Mouse (Mus musculus) cerebellum, postnatal 10 days (tissue): Measurements from ENCODE around the gene Uvrag.

ENCODE experiments used
- DNase-seq, 2 experiments: peaks; one replicate each; pipeline ENCODE4 v3.0.0; 2021; ENCODE audit warnings: mixed read lengths in 2 of 2

Gene Uvrag

GRCm38 (mm10) chr7:99052471-99053241 is 88.3 kb downstream of the Uvrag start:
- peak; percentile 21 to 37 for DNase-seq

GRCm38 (mm10) chr7:99050882-99051281 is 90.1 kb downstream of the Uvrag start:
- peak; percentile 35 to 39 for DNase-seq

- DNase-seq, result no peak
Observed at GRCm38 (mm10) chr7:99049897-99050296, 91.0 kb downstream of the Uvrag start.

- DNase-seq, result no peak
Observed at GRCm38 (mm10) chr7:99046545-99047206, 94.3 kb downstream of the Uvrag start.

- no peak for DNase-seq
Observed at GRCm38 (mm10) chr7:99045525-99045924, 95.4 kb downstream of the Uvrag start.

GRCm38 (mm10) chr7:99043923-99044322 is 97.0 kb downstream of the Uvrag start:
- DNase-seq, result no peak

GRCm38 (mm10) chr7:99043322-99043721 is 97.6 kb downstream of the Uvrag start:
- DNase-seq, result no peak

GRCm38 (mm10) chr7:99041818-99042217 is 99.1 kb downstream of the Uvrag start:
- no peak for DNase-seq

GRCm38 (mm10) chr7:99039912-99040311 is 101.0 kb downstream of the Uvrag start:
- no peak for DNase-seq

GRCm38 (mm10) chr7:99036284-99036683 is 104.7 kb downstream of the Uvrag start:
- DNase-seq, result no peak

- DNase-seq, result no peak
Observed at GRCm38 (mm10) chr7:99034909-99035308, 106.0 kb downstream of the Uvrag start.

- DNase-seq, result no peak
Observed at GRCm38 (mm10) chr7:99033838-99034237, 107.1 kb downstream of the Uvrag start.

- no peak for DNase-seq
Observed at GRCm38 (mm10) chr7:99033314-99033713, 107.6 kb downstream of the Uvrag start.

GRCm38 (mm10) chr7:99032051-99032450 is 108.9 kb downstream of the Uvrag start:
- DNase-seq, result no peak

- DNase-seq, result no peak
Observed at GRCm38 (mm10) chr7:99028108-99028507, 112.8 kb downstream of the Uvrag start.

- no peak for DNase-seq
Observed at GRCm38 (mm10) chr7:99027185-99027584, 113.8 kb downstream of the Uvrag start.

- peak; percentile 18 to 32 for DNase-seq
Observed at GRCm38 (mm10) chr7:99025989-99026388, 115.0 kb downstream of the Uvrag start.

GRCm38 (mm10) chr7:99025265-99025664 is 115.7 kb downstream of the Uvrag start:
- peak; percentile 21 to 27 for DNase-seq

- no peak for DNase-seq
Observed at GRCm38 (mm10) chr7:99024791-99025190, 116.2 kb downstream of the Uvrag start.

- DNase-seq, result no peak
Observed at GRCm38 (mm10) chr7:99023931-99024330, 117.0 kb downstream of the Uvrag start.

GRCm38 (mm10) chr7:99021277-99021676 is 119.7 kb downstream of the Uvrag start:
- peak; percentile 21 to 23 for DNase-seq

GRCm38 (mm10) chr7:99020353-99020752 is 120.6 kb downstream of the Uvrag start:
- peak; percentile 15 to 20 for DNase-seq

- DNase-seq, result no peak
Observed at GRCm38 (mm10) chr7:99017224-99017844, 123.6 kb downstream of the Uvrag start.

GRCm38 (mm10) chr7:99015914-99016313 is 125.0 kb downstream of the Uvrag start:
- DNase-seq, result no peak
